Mouse (Mus musculus) heart, embryonic 14.5 days (tissue): Measurements from ENCODE around the gene Rora. TPM values are rescaled to one million over a fixed set of nuclear protein-coding genes. Genes with fewer than 3 reads are reported as not detected.

Source experiments
- ATAC-seq: fragments of 200-750 bp; cut with Nextera tagmentation; 2 replicates; pipeline ENCODE4 v1.8.0; 2017; ENCODE audit warnings: low read depth, moderate TSS enrichment; ENCODE audit not compliant: insufficient number of reproducible peaks, insufficient read depth, low FRiP score
- H3K27ac ChIP-seq, 2 experiments: fragments of 200-500 bp in 1 of 2; fragments of 300-500 bp in 1 of 2; sonication (generic) in 1 of 2; replicated peaks in 1 of 2; 2 replicates each; pipeline ENCODE4 v1.5.1; 2012 to 2014; ENCODE audit warnings: low read depth in 2 of 2, low read length in 2 of 2, control low read depth in 1 of 2, mild to moderate bottlenecking in 1 of 2, mixed read lengths in 1 of 2; ENCODE audit not compliant: control insufficient read depth in 1 of 2, insufficient read depth in 1 of 2
- H3K27me3 ChIP-seq: fragments of 300-500 bp; sonication (generic); 2 replicates; pipeline ENCODE4 v1.6.1; 2014; ENCODE audit warnings: mild to moderate bottlenecking, low read length, control low read depth; ENCODE audit not compliant: control insufficient read depth, insufficient read depth
- H3K36me3 ChIP-seq: fragments of 300-500 bp; sonication (generic); 2 replicates; pipeline ENCODE4 v1.6.1; 2014; ENCODE audit warnings: mild to moderate bottlenecking, control low read depth, low read length, mixed read lengths; ENCODE audit not compliant: control insufficient read depth, insufficient read depth
- H3K4me1 ChIP-seq, 2 experiments: fragments of 200-500 bp in 1 of 2; fragments of 300-500 bp in 1 of 2; sonication (generic) in 1 of 2; 2 replicates each; pipeline ENCODE4 v1.6.1; 2012 to 2014; ENCODE audit warnings: low read length in 2 of 2, control low read depth in 1 of 2, mixed read lengths in 1 of 2; ENCODE audit not compliant: control insufficient read depth in 2 of 2, insufficient read depth in 2 of 2
- H3K4me2 ChIP-seq: fragments of 300-500 bp; sonication (generic); 2 replicates; pipeline ENCODE4 v1.6.1; 2014; ENCODE audit warnings: mild to moderate bottlenecking, low read length
- H3K4me3 ChIP-seq, 2 experiments: fragments of 200-500 bp in 1 of 2; fragments of 300-500 bp in 1 of 2; sonication (generic) in 1 of 2; 2 replicates each; pipeline ENCODE4 v1.5.1; 2012 to 2014; ENCODE audit warnings: low read length in 2 of 2, mild to moderate bottlenecking in 2 of 2, control low read depth in 1 of 2, low read depth in 1 of 2, moderate library complexity in 1 of 2; ENCODE audit not compliant: control insufficient read depth in 1 of 2, insufficient read depth in 1 of 2
- H3K9ac ChIP-seq: fragments of 300-500 bp; sonication (generic); 2 replicates; pipeline ENCODE4 v1.6.1; 2014; ENCODE audit warnings: mild to moderate bottlenecking, low read length
- H3K9me3 ChIP-seq: fragments of 300-500 bp; sonication (generic); 2 replicates; pipeline ENCODE4 v1.6.1; 2016; ENCODE audit warnings: low read length, control low read depth; ENCODE audit not compliant: control insufficient read depth
- WGBS: fragments of 180-500 bp; shearing (Covaris S2); extraction: QIAGEN DNeasy Blood & Tissue Kit; methylation state at CpG from one replicate; pipeline ENCODE4 v1.1.7; 2014; 5-methylcytosine and 5-hydroxymethylcytosine counted together
- polyA plus RNA-seq: library from polyadenylated mRNA; unstranded; fragments of >200 nt; fragmentation: Nextera tagmentation; extraction: Ambion mirVana; gene quantifications from 2 replicates; pipeline ENCODE4 v1.2.1, GENCODE M21; 2014

The Rora gene
- polyA plus RNA-seq, 1 experiment from 2014 or later = 6.9 TPM

DNA sequence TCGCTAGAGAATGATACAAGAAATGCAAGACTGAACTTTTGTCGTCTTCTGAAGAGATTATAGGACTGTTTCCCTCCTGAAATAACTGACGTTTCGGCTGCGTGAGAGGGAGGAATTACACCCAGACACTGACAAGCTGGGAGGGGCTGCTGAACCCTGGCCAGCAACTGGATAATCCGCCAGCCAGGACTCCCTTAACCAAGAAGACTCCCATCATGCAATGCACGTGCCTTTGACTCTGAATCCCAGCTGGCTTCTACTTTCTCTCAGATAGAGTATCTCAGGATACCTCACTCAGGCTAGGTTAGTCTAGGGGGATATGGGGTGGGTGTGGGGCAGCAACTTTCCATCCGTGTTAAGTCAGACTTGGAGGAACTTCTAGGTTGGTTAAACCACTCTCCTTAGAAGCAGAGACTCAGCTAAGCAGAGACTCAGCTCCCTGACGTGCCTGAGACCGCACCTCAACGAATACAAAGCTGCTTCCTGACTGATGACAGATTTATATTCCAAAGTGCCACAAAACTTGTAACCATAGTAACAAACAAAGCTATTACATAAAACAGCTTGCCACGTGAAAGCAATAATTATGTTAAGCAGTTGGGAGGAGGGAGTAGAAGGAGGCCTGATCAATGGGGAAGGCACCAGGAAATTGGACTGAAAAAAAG is 302.8 kb downstream of the Rora start:
- H3K9ac ChIP-seq = no peak overlapping the region

DNA sequence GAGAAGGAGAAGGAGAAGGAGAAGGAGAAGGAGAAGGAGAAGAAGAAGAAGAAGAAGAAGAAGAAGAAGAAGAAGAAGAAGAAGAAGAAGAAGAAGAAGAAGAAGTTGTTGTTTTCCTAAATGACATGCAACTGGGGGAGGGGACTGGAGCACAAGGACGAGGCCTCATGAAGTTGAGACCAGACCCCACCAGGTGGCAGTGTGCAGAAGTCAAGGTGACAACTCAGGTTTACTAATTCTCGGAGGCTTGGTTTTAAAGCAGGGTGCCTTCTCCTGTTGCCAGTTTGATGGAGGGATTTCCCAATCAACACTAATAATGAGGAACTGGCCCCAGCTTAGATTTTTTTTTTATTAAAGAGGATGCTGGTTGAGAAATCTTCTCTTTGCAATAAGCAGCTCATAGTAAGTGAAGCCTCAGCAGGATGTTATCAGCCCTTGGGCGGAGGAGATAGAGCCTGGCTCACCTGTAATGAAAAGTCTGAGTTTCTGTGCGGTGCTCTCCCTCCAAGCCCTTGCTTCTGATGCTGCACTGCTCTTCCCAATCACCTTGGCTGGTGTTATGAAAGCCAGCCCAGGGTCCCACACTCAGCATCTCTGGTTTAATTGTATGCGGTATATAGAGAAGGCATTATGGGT is 303.5 kb downstream of the Rora start:
- H3K4me3 ChIP-seq = no peak overlapping the region
- 0 out of 4 replicates have a peak, but pooled peaks cover 0 to 3% of the 10 kb centered on the region in 2 experiments for H3K4me1 ChIP-seq
- no peaks in the 10 kb centered on the region for H3K36me3 ChIP-seq
- H3K27ac ChIP-seq = no peak overlapping the region
- WGBS = 47% methylated on average over 5 of the region's 5 CpGs
- no peaks in the 10 kb centered on the region for H3K9me3 ChIP-seq
- H3K27me3 ChIP-seq = no peaks in the 10 kb centered on the region
- ATAC-seq = no peak
- no peak overlapping the region for H3K9ac ChIP-seq
- H3K4me2 ChIP-seq = no peak overlapping the region

More for the DNA sequence above, 302.8 kb downstream of the Rora start:
- Histone ChIP-seq H3K36me3 (no peaks in the 10 kb centered on the region), H3K4me2 (no peak overlapping the region), H3K27ac (no peak overlapping the region), H3K4me1 (0 out of 4 replicates have a peak, but pooled peaks cover 0 to 3% of the 10 kb centered on the region in 2 experiments), H3K27me3 (no peaks in the 10 kb centered on the region), H3K9me3 (no peaks in the 10 kb centered on the region), H3K4me3 (no peak overlapping the region)
- no peak for ATAC-seq
- WGBS = 46% methylated on average over 12 of the region's 12 CpGs

DNA sequence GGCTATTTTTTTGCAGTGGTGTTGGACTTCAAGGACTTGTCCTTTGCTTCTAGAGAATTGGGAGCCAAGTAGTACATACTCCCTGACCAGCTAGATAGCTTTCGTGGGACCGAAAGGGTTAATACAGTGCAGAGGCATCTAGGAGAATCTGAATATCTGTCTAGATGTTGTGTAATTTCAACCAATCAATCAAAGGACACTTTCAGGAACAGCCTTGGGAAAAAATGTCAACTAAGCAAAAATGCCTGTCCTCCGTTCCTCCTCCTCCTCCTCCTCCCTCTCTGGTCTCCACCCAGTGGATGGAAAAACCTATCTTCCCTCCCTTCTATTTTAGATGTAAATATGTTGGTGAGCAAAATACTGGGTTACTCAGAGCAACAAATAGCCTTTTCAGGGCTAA is 304.2 kb downstream of the Rora start:
- no peaks in the 10 kb centered on the region for H3K27me3 ChIP-seq
- 96% methylated on average over 3 of the region's 3 CpGs for WGBS
- no peaks in the 10 kb centered on the region for H3K36me3 ChIP-seq
- H3K9ac ChIP-seq = no peak overlapping the region
- H3K9me3 ChIP-seq = no peaks in the 10 kb centered on the region
- ATAC-seq = no peak
- H3K27ac ChIP-seq = no peak overlapping the region
- H3K4me3 ChIP-seq = no peak overlapping the region
- H3K4me2 ChIP-seq = no peak overlapping the region
- 0 out of 4 replicates have a peak, but pooled peaks cover 0 to 3% of the 10 kb centered on the region in 2 experiments for H3K4me1 ChIP-seq

DNA sequence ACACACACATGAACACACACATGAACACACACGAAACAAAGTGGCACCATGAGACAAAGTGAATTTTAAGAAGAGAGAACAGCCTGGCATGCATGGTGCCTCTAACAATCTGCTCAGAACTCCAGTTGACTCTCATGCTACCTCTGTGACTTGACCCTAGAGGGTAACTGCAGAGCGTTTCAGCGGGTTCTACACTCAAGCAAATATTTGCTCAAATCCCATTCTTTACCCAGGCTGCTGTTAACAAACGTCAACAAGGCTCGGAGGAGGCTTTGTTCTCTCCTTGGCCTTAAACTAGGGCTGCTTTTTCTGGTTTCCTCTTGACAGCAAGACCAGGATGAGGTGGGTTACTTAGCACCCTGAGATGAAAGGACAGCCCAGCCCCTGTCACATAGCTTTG is 305.3 kb downstream of the Rora start:
- no peak for ATAC-seq
- H3K4me1 ChIP-seq = 0 out of 4 replicates have a peak, but pooled peaks cover 0 to 3% of the 10 kb centered on the region in 2 experiments

DNA sequence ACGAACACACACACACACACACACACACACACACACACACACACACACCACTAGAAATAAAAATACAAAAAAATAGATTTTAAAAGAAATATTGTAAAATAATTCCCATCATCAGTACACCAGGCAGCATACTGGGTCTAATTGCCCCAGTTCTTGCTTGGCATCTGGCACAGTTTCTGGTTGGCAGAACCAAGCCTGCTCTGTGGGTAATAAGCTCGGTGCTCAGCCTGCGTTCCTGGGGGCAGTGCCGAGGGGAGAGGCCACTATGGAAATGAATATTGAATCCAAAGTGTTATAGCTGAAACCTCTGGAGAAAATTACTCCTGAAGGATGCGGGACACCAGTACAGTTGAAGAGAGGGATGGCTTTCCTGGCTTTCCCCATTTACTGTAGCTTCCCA is 310.3 kb downstream of the Rora start:
- Histone ChIP-seq H3K4me2 (no peak overlapping the region), H3K9ac (no peak overlapping the region), H3K9me3 (no peaks in the 10 kb centered on the region), H3K27me3 (no peaks in the 10 kb centered on the region), H3K4me1 (0 out of 4 replicates have a peak, but pooled peaks cover 0 to under 1% of the 10 kb centered on the region in 2 experiments), H3K36me3 (no peaks in the 10 kb centered on the region), H3K27ac (no peak overlapping the region), H3K4me3 (no peak overlapping the region)
- no peak for ATAC-seq
- WGBS = 88% methylated on average over 5 of the region's 5 CpGs

More for the DNA sequence above, 305.3 kb downstream of the Rora start:
- Histone ChIP-seq H3K27me3 (no peaks in the 10 kb centered on the region), H3K4me2 (no peak overlapping the region), H3K4me3 (no peak overlapping the region), H3K27ac (no peak overlapping the region), H3K9me3 (no peaks in the 10 kb centered on the region), H3K9ac (no peak overlapping the region), H3K36me3 (no peaks in the 10 kb centered on the region)
- WGBS = 69% methylated on average over 5 of the region's 5 CpGs

DNA sequence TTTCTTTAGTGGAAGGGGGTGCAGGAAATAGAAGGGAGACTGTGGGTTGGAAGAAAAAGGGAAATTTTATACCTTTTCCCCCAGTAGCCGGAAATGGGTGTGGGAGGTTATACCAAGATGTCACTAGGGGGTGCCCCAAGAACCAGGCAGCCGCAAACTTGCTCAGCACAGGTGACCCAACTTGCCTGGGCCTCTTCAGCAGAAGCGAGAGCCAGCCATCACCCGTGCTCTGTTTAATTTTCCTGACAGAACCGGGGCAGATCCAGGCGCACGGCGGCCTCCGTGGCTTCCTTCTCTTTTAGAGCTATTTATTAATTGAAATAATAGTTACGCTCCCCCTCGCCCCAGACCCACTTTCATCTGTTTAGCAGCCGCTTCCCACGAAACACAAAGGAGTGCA is 313.0 kb downstream of the Rora start:
- no peaks in the 10 kb centered on the region for H3K36me3 ChIP-seq
- H3K27ac ChIP-seq = no peak overlapping the region
- WGBS = 69% methylated on average over 13 of the region's 13 CpGs

DNA sequence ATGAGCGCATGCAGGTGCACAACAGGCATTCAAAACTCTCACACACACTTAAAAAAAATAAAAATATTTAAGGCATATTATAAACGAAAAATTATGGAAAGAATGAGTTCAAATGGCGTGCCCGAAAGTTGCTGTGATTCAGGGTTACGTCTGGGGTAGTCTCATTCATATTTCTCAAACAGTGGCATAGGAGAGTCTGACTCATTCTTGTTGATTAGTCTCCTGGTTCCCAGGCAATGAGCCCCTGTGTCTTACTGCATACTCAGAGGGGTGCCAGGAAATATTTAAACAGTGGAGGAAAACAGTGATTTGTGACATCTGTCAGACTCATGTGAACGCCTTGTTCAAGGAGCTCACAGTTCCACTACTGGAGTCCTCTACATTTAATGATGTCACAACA is 316.5 kb downstream of the Rora start:
- no peak overlapping the region for H3K4me3 ChIP-seq
- H3K27ac ChIP-seq = no peak overlapping the region
- WGBS = 70% methylated on average over 6 of the region's 6 CpGs
- H3K27me3 ChIP-seq = no peaks in the 10 kb centered on the region
- H3K9ac ChIP-seq = no peak overlapping the region
- peaks cover 3 to 13% of the 10 kb centered on the region in 2 experiments for H3K4me1 ChIP-seq
- ATAC-seq = no peak
- H3K9me3 ChIP-seq = no peaks in the 10 kb centered on the region
- H3K4me2 ChIP-seq = no peak overlapping the region
- H3K36me3 ChIP-seq = no peaks in the 10 kb centered on the region

More for the DNA sequence above, 313.0 kb downstream of the Rora start:
- no peak overlapping the region for H3K4me2 ChIP-seq
- H3K4me1 ChIP-seq = peaks cover 3 to 13% of the 10 kb centered on the region in 2 experiments
- no peak for ATAC-seq
- H3K4me3 ChIP-seq = no peak overlapping the region
- no peak overlapping the region for H3K9ac ChIP-seq
- H3K9me3 ChIP-seq = no peaks in the 10 kb centered on the region
- no peaks in the 10 kb centered on the region for H3K27me3 ChIP-seq
